In genomic region chr17:8388463-8388862, GRCm38 (mm10) we compare ENCODE assay signal across 8 mouse cellular contexts. TPM values are rescaled to one million over a fixed set of nuclear protein-coding genes. Genes with fewer than 3 reads are reported as not detected.
A peak's percentile ranks its signal among the peaks of the same experiment; 100 is the strongest.
DNase-seq lines count a peak whose midpoint lies in the region; ATAC-seq lines count a peak whose summit lies in the region.

No protein-coding gene starts in this region.

- WGBS in kidney, embryonic 14.5 days = 2% methylated on average over 13 of the region's 13 CpGs
- WGBS in forebrain, embryonic 14.5 days = 2% methylated on average over 13 of the region's 13 CpGs
- WGBS in midbrain, embryonic 14.5 days = 2% methylated on average over 13 of the region's 13 CpGs

- H3K36me3 ChIP-seq in kidney, embryonic 14.5 days (ENCODE audit: control insufficient read depth, insufficient read depth, low read length) = no peaks in the 10 kb centered on the region
- no peaks in the 10 kb centered on the region for H3K36me3 ChIP-seq in forebrain, embryonic 14.5 days (ENCODE audit: control insufficient read depth, insufficient read depth, low read length)
- H3K36me3 ChIP-seq in midbrain, embryonic 14.5 days (ENCODE audit: control insufficient read depth, insufficient read depth, low read length) = no peaks in the 10 kb centered on the region

- no peak overlapping the region; the same call in 1 of the 2 replicates for H3K4me3 ChIP-seq in kidney, embryonic 14.5 days (ENCODE audit: low read length)
- peak overlapping the region; percentile 26 for H3K4me3 ChIP-seq in forebrain, embryonic 14.5 days (ENCODE audit: low read depth, low read length)
- H3K4me3 ChIP-seq in midbrain, embryonic 14.5 days (replicated peaks; ENCODE audit: low read depth, low read length) = peak overlapping the region; percentile 30

- no peaks in the 10 kb centered on the region for H3K9me3 ChIP-seq in kidney, embryonic 14.5 days (ENCODE audit: control insufficient read depth, low read length)
- no peaks in the 10 kb centered on the region for H3K9me3 ChIP-seq in forebrain, embryonic 14.5 days (replicated peaks; ENCODE audit: control insufficient read depth, low read length)
- no peaks in the 10 kb centered on the region for H3K9me3 ChIP-seq in midbrain, embryonic 14.5 days (ENCODE audit: control insufficient read depth, low read length)

- no peak for ATAC-seq in kidney, embryonic 14.5 days (ENCODE audit: low FRiP score, low TSS enrichment)
- peak; percentile 58 for ATAC-seq in forebrain, embryonic 14.5 days
- no peak for ATAC-seq in midbrain, embryonic 14.5 days (ENCODE audit: low FRiP score, low TSS enrichment)

- no peak overlapping the region for H3K4me2 ChIP-seq in kidney, embryonic 14.5 days (replicated peaks; ENCODE audit: low read depth, low read length)
- H3K4me2 ChIP-seq in forebrain, embryonic 14.5 days (ENCODE audit: low read length) = peak overlapping the region; percentile 51
- peak overlapping the region; percentile 49 for H3K4me2 ChIP-seq in midbrain, embryonic 14.5 days (ENCODE audit: low read length)

- H3K27ac ChIP-seq in kidney, embryonic 14.5 days (ENCODE audit: low read depth, low read length) = no peak overlapping the region
- no peak overlapping the region for H3K27ac ChIP-seq in forebrain, embryonic 14.5 days (ENCODE audit: low read depth, low read length)
- H3K27ac ChIP-seq in midbrain, embryonic 14.5 days (replicated peaks; ENCODE audit: low read depth, low read length) = no peak overlapping the region

- H3K4me1 ChIP-seq in kidney, embryonic 14.5 days (ENCODE audit: control insufficient read depth, insufficient read depth, low read length) = peaks cover 4% of the 10 kb centered on the region; the same call in 1 of the 2 replicates
- peaks cover 5% of the 10 kb centered on the region for H3K4me1 ChIP-seq in forebrain, embryonic 14.5 days (ENCODE audit: control insufficient read depth, insufficient read depth, low read length)
- peaks cover 10% of the 10 kb centered on the region for H3K4me1 ChIP-seq in midbrain, embryonic 14.5 days (ENCODE audit: control insufficient read depth, insufficient read depth, low read length)

- peaks cover 38% of the 10 kb centered on the region for H3K27me3 ChIP-seq in kidney, embryonic 14.5 days (ENCODE audit: control insufficient read depth, insufficient read depth, low read length)
- peaks cover 25% of the 10 kb centered on the region for H3K27me3 ChIP-seq in forebrain, embryonic 14.5 days (replicated peaks; ENCODE audit: control insufficient read depth, insufficient read depth, low read length)
- peaks cover 32% of the 10 kb centered on the region for H3K27me3 ChIP-seq in midbrain, embryonic 14.5 days (ENCODE audit: control insufficient read depth, insufficient read depth, low read length)

- DNase-seq in kidney, adult 11 months = peak; percentile 17
- peak; percentile 87 for DNase-seq in ZHBTc4 (ENCODE audit: low read depth, low spot score)
- DNase-seq in forebrain, embryonic 14.5 days (ENCODE audit: low spot score) = peak; percentile 66
- DNase-seq in kidney, postnatal 10 days = peak; percentile 74
- peak; percentile 85 for DNase-seq in midbrain, embryonic 14.5 days
- DNase-seq in thymus, postnatal 14 days = peak; percentile 62
- no peak for DNase-seq in urinary bladder, postnatal 14 days (ENCODE audit: low spot score)

- no peak overlapping the region for H3K9ac ChIP-seq in kidney, embryonic 14.5 days (ENCODE audit: low read depth, low read length)
- H3K9ac ChIP-seq in forebrain, embryonic 14.5 days (ENCODE audit: low read length) = peak overlapping the region; percentile 54
- H3K9ac ChIP-seq in midbrain, embryonic 14.5 days (replicated peaks; ENCODE audit: low read length) = peak overlapping the region; percentile 42; the same call in 1 of the 2 replicates

RNA-seq across cellular contexts. Expression of gene T2, which starts 32.7 kb away (rescaled TPM):
- 0.19 and 0.46 TPM in 2 replicates for polyA plus RNA-seq in kidney, embryonic 14.5 days (2014; fragmentation: Nextera tagmentation; extraction: Ambion mirVana)
- polyA plus RNA-seq in forebrain, embryonic 14.5 days (2014; fragmentation: Nextera tagmentation; extraction: Ambion mirVana) = 0.35 and 0.51 TPM in 2 replicates
- 0.39 and 0.82 TPM in 2 replicates for polyA plus RNA-seq in midbrain, embryonic 14.5 days (2014; fragmentation: Nextera tagmentation; extraction: Ambion mirVana)

RNA-seq across cellular contexts. Expression of gene T, which starts 45.8 kb away (rescaled TPM):
- polyA plus RNA-seq in kidney, embryonic 14.5 days (2014; fragmentation: Nextera tagmentation; extraction: Ambion mirVana) = 0.31 and 0.33 TPM in 2 replicates
- 0.67 and 0.83 TPM in 2 replicates for polyA plus RNA-seq in forebrain, embryonic 14.5 days (2014; fragmentation: Nextera tagmentation; extraction: Ambion mirVana)
- polyA plus RNA-seq in midbrain, embryonic 14.5 days (2014; fragmentation: Nextera tagmentation; extraction: Ambion mirVana) = 0.39 and 0.43 TPM in 2 replicates

RNA-seq across cellular contexts. Expression of gene Prr18, which starts 51.2 kb away (rescaled TPM):
- 0.43 and 0.49 TPM in 2 replicates for polyA plus RNA-seq in kidney, embryonic 14.5 days (2014; fragmentation: Nextera tagmentation; extraction: Ambion mirVana)
- 9.7 and 10.8 TPM in 2 replicates for polyA plus RNA-seq in forebrain, embryonic 14.5 days (2014; fragmentation: Nextera tagmentation; extraction: Ambion mirVana)
- 18.3 and 20.6 TPM in 2 replicates for polyA plus RNA-seq in midbrain, embryonic 14.5 days (2014; fragmentation: Nextera tagmentation; extraction: Ambion mirVana)
